Mouse (Mus musculus) hindbrain, embryonic 16.5 days (tissue): ENCODE measurements around the gene Cryz. TPM values are rescaled to one million over a fixed set of nuclear protein-coding genes. Genes with fewer than 3 reads are reported as not detected.
"Not testable (repeated sequence)": the region's sequence is repeated elsewhere in the genome, so short reads cannot be mapped to it uniquely, and the experiment has no call there.

Experiments used
- ATAC-seq: fragments of 200-750 bp; cut with Nextera tagmentation; 2 replicates; pipeline ENCODE4 v1.8.0; 2017; ENCODE audit warnings: moderate TSS enrichment, moderate library complexity
- H3K27ac ChIP-seq: fragments of 300-500 bp; sonication (generic); 2 replicates; pipeline ENCODE4 v1.5.1; 2014; ENCODE audit warnings: low read depth, mild to moderate bottlenecking, control low read depth, low read length, moderate library complexity
- H3K27me3 ChIP-seq: fragments of 300-500 bp; sonication (generic); replicated peaks from 2 replicates; pipeline ENCODE4 v1.6.1; 2014; ENCODE audit warnings: low read length; ENCODE audit not compliant: control insufficient read depth, insufficient read depth
- H3K36me3 ChIP-seq: fragments of 300-500 bp; sonication (generic); 2 replicates; pipeline ENCODE4 v1.6.1; 2014; ENCODE audit warnings: mild to moderate bottlenecking, low read length, moderate library complexity, mixed read lengths; ENCODE audit not compliant: control insufficient read depth, insufficient read depth
- H3K4me1 ChIP-seq: fragments of 300-500 bp; sonication (generic); 2 replicates; pipeline ENCODE4 v1.6.1; 2014; ENCODE audit warnings: low read depth, low read length; ENCODE audit not compliant: control insufficient read depth, insufficient read depth
- H3K4me2 ChIP-seq: fragments of 300-500 bp; sonication (generic); 2 replicates; pipeline ENCODE4 v1.6.1; 2014; ENCODE audit warnings: mild to moderate bottlenecking, low read length, control low read depth, moderate library complexity
- H3K4me3 ChIP-seq: fragments of 300-500 bp; sonication (generic); 2 replicates; pipeline ENCODE4 v1.5.1; 2014; ENCODE audit warnings: mild to moderate bottlenecking, low read length, control low read depth, moderate library complexity
- H3K9ac ChIP-seq: fragments of 300-500 bp; sonication (generic); 2 replicates; pipeline ENCODE4 v1.6.1; 2014; ENCODE audit warnings: low read depth, mild to moderate bottlenecking, control low read depth, low read length, moderate library complexity
- H3K9me3 ChIP-seq: fragments of 300-500 bp; sonication (generic); 2 replicates; pipeline ENCODE4 v1.6.1; 2014; ENCODE audit warnings: mild to moderate bottlenecking, low read length, moderate library complexity; ENCODE audit not compliant: control insufficient read depth
- WGBS: fragments of 180-500 bp; shearing (Covaris S2); extraction: QIAGEN DNeasy Blood & Tissue Kit; methylation state at CpG from one replicate; pipeline ENCODE4 v1.1.7; 2014; 5-methylcytosine and 5-hydroxymethylcytosine counted together
- polyA plus RNA-seq: library from polyadenylated mRNA; unstranded; fragments of >200 nt; fragmentation: Nextera tagmentation; extraction: Ambion mirVana; gene quantifications from 2 replicates; pipeline ENCODE4 v1.2.1, GENCODE M21; 2015

Gene Cryz
- polyA plus RNA-seq, 1 experiment from 2014 or later = 11.9 TPM

GRCm38 (mm10) chr3:154628284-154628683 lies 31.8 kb downstream of the Cryz start:
- H3K36me3 ChIP-seq = no peaks in the 10 kb centered on the region
- H3K9ac ChIP-seq = no peak overlapping the region
- H3K9me3 ChIP-seq = no peaks in the 10 kb centered on the region
- no peaks in the 10 kb centered on the region for H3K27me3 ChIP-seq
- no peak overlapping the region for H3K27ac ChIP-seq
- no peaks in the 10 kb centered on the region for H3K4me1 ChIP-seq
- H3K4me2 ChIP-seq = no peak overlapping the region
- 0 out of 2 replicates have a peak, but pooled peaks have one; percentile 52 for ATAC-seq
- H3K4me3 ChIP-seq = no peak overlapping the region

DNA sequence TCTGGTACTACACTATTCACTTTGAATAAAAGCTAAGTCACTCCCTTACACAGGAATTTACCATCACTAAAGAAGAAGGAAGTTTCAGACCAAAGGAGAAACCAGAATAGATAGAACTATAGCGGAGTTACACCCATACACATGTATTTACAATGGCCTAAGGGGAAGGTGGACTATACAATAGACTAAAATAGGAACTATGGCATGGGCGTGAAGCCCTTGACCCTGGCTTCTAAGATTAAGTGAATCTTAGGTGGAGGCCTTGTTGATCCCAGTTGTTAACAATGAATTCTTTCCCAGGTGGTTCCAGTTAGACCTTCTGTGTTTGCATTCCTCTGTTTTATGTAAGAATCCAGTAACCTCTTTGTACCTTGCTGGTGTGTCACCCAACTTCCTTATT lies 34.8 kb downstream of the Cryz start:
- WGBS = 93% methylated on average over 2 of the region's 2 CpGs

DNA sequence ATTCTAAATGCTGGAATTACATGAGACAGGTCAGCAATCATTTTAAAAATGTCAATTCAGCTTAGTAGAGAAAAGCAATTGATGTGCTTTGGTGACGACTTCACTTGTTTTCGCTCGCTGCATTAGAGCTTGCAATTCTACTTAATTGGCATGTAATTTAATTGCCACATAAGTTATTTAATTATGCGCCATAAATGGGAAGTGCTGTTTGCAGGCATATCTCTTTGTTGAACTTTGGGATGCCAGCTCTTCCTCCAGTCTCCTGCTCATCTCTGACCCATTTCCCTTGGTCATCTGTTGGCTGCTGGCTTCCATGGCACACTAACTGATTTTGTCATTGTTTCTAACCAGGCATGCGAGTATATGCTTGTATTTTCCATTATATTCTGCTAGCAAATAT lies 36.6 kb downstream of the Cryz start:
- Histone ChIP-seq H3K9me3 (no peaks in the 10 kb centered on the region), H3K4me3 (no peak overlapping the region), H3K27me3 (no peaks in the 10 kb centered on the region), H3K9ac (no peak overlapping the region), H3K36me3 (no peaks in the 10 kb centered on the region), H3K4me1 (no peaks in the 10 kb centered on the region), H3K4me2 (no peak overlapping the region), H3K27ac (no peak overlapping the region)
- 60% methylated on average over 5 of the region's 5 CpGs for WGBS
- no peak for ATAC-seq

More for the DNA sequence above, 34.8 kb downstream of the Cryz start:
- H3K9me3 ChIP-seq, H3K27ac ChIP-seq, H3K36me3 ChIP-seq, ATAC-seq, H3K4me2 ChIP-seq, H3K27me3 ChIP-seq, H3K9ac ChIP-seq, H3K4me3 ChIP-seq, H3K4me1 ChIP-seq: not testable (repeated sequence)

DNA sequence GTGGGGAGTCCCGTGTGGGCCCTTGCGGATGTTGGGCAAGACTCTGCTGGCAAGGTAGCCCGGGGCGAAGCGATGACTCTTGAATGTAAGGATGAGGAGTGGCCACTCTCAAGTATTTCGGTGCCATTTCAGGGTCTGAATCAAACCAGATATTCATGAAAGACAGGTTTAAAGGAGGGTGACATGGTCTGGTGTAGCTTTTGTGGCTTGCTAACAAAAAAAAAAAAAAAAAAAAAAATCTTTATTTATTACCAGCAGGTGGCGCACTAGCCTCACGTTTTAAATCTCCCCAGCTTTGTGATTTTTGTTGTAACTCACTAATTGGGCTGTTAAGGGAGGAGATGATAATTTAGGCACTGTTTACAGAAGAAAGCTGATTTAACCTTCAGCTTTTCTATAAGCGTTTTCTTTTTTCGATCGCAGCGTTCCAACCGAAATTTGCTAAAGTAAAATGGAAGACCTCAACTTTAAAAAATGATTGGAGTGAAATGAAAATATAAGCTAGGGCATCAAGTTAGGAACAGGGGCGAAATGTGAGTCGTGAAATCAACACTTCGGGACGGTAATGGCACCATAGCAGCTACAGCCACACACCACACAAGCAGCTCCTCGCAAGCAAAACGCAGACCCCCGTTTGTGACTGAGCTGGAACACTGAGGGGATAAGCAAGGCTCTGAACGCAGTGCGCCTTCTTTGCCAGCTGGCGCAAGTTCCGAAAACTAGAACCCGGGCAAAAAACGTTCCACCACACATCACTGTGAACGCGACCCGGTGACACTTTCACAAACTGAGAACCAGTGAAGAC lies 50.3 kb downstream of the Cryz start:
- H3K9me3 ChIP-seq = no peaks in the 10 kb centered on the region
- H3K27ac ChIP-seq = no peak overlapping the region
- peak overlapping the region; percentile 14 for H3K4me3 ChIP-seq
- WGBS = 55% methylated on average over 29 of the region's 29 CpGs
- H3K9ac ChIP-seq = no peak overlapping the region
- H3K36me3 ChIP-seq = no peaks in the 10 kb centered on the region
- peak overlapping the region; percentile 42 for H3K4me2 ChIP-seq
- H3K27me3 ChIP-seq = no peaks in the 10 kb centered on the region
- H3K4me1 ChIP-seq = no peaks in the 10 kb centered on the region
- ATAC-seq = peak; percentile 75

- Histone ChIP-seq H3K27ac (no peak overlapping the region), H3K4me3 (no peak overlapping the region; the same call in 1 of the 2 replicates), H3K9me3 (no peaks in the 10 kb centered on the region), H3K36me3 (no peaks in the 10 kb centered on the region), H3K4me1 (no peaks in the 10 kb centered on the region), H3K9ac (no peak overlapping the region), H3K4me2 (peak overlapping the region; percentile 42), H3K27me3 (no peaks in the 10 kb centered on the region)
- no peak for ATAC-seq
- WGBS = 60% methylated on average over 7 of the region's 7 CpGs
Observed at GRCm38 (mm10) chr3:154647443-154647780, 50.9 kb downstream of the Cryz start.

- ATAC-seq = no peak; the same call in 1 of the 2 replicates
- Histone ChIP-seq H3K27me3 (no peaks in the 10 kb centered on the region), H3K9me3 (no peaks in the 10 kb centered on the region), H3K36me3 (no peaks in the 10 kb centered on the region), H3K4me3 (no peak overlapping the region), H3K4me2 (no peak overlapping the region), H3K9ac (no peak overlapping the region), H3K4me1 (peaks cover 6% of the 10 kb centered on the region), H3K27ac (no peak overlapping the region)
- 42% methylated on average over 20 of the region's 20 CpGs for WGBS
Observed at GRCm38 (mm10) chr3:154649411-154650285, 53.1 kb downstream of the Cryz start.

DNA sequence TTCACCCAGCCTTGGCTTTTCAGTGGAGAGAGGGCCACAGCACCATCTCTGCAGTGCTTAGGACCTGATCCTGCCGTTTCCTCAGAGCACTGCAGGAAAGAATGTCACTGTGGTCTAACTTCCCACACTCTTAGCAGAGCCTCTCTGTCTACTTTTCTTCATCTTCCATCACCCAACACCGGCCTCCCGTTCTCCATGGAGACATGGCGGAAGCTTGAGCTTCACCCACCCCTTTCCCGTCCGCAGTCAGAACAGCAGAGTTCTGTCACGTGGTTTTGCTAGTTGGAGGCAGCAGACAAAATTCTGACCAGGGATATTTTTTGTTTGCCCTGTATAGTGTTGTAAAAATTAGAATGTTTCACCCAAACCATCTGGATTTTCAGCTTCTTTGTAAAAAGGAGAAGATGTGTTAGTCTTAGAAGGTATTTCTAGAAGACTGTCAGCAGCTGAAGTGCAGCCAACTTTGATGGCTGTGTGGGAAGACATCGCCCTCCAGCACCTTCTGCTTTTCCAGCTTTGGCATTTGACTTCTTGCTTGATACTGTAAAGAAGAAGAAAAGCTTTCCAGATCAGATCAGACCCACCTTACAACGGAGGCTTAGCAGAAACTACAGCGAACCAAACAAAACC lies 54.8 kb downstream of the Cryz start:
- no peak overlapping the region for H3K4me2 ChIP-seq
- H3K9me3 ChIP-seq = no peaks in the 10 kb centered on the region
- WGBS = 80% methylated on average over 10 of the region's 10 CpGs
- no peak overlapping the region for H3K9ac ChIP-seq
- no peaks in the 10 kb centered on the region for H3K27me3 ChIP-seq
- H3K4me1 ChIP-seq = peaks cover 6% of the 10 kb centered on the region
- no peak for ATAC-seq
- H3K27ac ChIP-seq = no peak overlapping the region
- no peak overlapping the region for H3K4me3 ChIP-seq
- H3K36me3 ChIP-seq = no peaks in the 10 kb centered on the region

GRCm38 (mm10) chr3:154652581-154653420 lies 56.3 kb downstream of the Cryz start:
- Histone ChIP-seq H3K9ac (no peak overlapping the region), H3K27me3 (no peaks in the 10 kb centered on the region), H3K36me3 (no peaks in the 10 kb centered on the region), H3K4me3 (no peak overlapping the region), H3K9me3 (no peaks in the 10 kb centered on the region), H3K27ac (no peak overlapping the region), H3K4me1 (peaks cover 6% of the 10 kb centered on the region), H3K4me2 (peak overlapping the region; percentile 14; the same call in 1 of the 2 replicates)
- ATAC-seq = peak; percentile 84
- WGBS = 45% methylated on average over 24 of the region's 24 CpGs
